Mouse (Mus musculus): ENCODE measurements at regions not wholly inside any gene's neighbourhood (a gene's known extent, or its start where the extent isn't known, plus 50 kb on each side); places are given as distances from the start of the nearest gene placed in this dataset.

- TF ChIP-seq CTCF (IDR thresholded peaks at IDR 0.05) (no peak), EP300 (IDR thresholded peaks at IDR 0.05) (no peak)
Observed at GRCm38 (mm10) chr8:92057857-92058256, 256.0 kb upstream of the Irx3 start.

All from lung, postnatal 0 days (tissue).